In the genomic region with DNA sequence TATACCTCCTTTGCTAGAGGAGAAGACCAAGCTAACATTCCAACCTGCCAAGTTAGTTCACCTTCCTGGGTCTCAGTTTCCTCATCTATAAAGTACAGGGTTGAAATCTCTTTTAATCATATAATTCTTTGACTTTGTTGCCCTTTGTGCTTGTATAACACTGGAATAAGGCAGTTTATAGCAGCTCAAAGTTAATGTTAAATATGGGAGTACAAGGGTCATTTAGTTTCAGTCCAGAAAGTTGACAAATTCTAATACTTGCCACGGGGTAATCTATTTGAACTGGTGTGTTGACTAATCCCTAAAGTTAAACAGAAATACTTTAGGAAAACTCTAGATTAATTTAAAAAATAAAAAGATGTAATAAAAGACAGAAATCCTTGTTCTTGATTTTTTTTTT, we compare ENCODE assay signal across 12 mouse cellular contexts.
"Had no signal": no experiment of that assay in that cellular context is flagged by ENCODE, and none has a peak within 500 bp of the region (broad histone marks: within the 10 kb centered on the region; RNA-seq: fewer than 3 reads in every experiment).

No protein-coding gene starts in this region.

- H3K9me3 ChIP-seq: stomach, embryonic 15.5 days had no signal

- DNase-seq: kidney, postnatal 10 days; layer of hippocampus, postnatal 36 days; lung, adult 2 months; lung, postnatal 14 days; lung, postnatal 4 days; midbrain, embryonic 14.5 days; thymus, postnatal 25 days had no signal

- H3K4me3 ChIP-seq: kidney, embryonic 15.5 days; left cerebral cortex, adult 2 months; stomach, embryonic 15.5 days had no signal

- H3K27ac ChIP-seq: kidney, embryonic 15.5 days; left cerebral cortex, adult 2 months; liver, embryonic 14.5 days; stomach, embryonic 15.5 days had no signal

- H3K27me3 ChIP-seq: kidney, embryonic 15.5 days; stomach, embryonic 15.5 days had no signal

- H3K9ac ChIP-seq: kidney, embryonic 15.5 days; liver, embryonic 14.5 days; stomach, embryonic 15.5 days had no signal

- H3K4me2 ChIP-seq: kidney, embryonic 15.5 days; midbrain, embryonic 11.5 days; stomach, embryonic 15.5 days had no signal

- H3K4me1 ChIP-seq: kidney, embryonic 15.5 days; stomach, embryonic 15.5 days had no signal

- H3K36me3 ChIP-seq: kidney, embryonic 15.5 days; stomach, embryonic 15.5 days had no signal
